Mouse (Mus musculus) megakaryocyte, embryonic 14.5 days (primary cell): Measurements from ENCODE around the gene Selenon.

Experiments
- FLI1 ChIP-seq: IDR thresholded peaks from 2 replicates; pipeline ENCODE4 v1.6.1; 2012; ENCODE audit warnings: low read length, inconsistent platforms, mixed read lengths
- GATA1 ChIP-seq: IDR thresholded peaks from 3 replicates; pipeline ENCODE4 v1.6.1; 2012; ENCODE audit warnings: mixed read lengths, low read length, inconsistent platforms, borderline replicate concordance

DNA sequence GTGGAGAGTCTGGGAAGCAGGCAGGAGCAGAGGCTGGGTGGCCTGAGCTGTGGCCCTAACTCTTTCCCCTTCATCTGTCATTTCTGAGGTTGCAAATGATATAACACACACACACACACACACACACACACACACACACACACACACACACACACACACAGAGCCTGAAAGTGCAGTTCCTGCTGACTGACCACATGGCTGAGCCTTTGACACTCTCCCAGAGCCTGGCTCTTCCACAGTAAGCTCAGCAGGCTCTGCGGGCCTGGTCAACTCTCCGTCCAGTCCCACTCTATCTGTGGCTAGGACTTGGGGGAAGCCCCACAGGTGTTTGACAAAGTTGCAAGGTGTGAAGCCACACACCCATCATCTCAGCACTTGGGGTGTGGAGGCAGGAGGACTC lies 25.3 kb upstream of the Selenon start:
- TF ChIP-seq FLI1 = no peak
- TF ChIP-seq GATA1 = no peak
